8 mouse cellular contexts compared by ENCODE assay signal in the genomic region with DNA sequence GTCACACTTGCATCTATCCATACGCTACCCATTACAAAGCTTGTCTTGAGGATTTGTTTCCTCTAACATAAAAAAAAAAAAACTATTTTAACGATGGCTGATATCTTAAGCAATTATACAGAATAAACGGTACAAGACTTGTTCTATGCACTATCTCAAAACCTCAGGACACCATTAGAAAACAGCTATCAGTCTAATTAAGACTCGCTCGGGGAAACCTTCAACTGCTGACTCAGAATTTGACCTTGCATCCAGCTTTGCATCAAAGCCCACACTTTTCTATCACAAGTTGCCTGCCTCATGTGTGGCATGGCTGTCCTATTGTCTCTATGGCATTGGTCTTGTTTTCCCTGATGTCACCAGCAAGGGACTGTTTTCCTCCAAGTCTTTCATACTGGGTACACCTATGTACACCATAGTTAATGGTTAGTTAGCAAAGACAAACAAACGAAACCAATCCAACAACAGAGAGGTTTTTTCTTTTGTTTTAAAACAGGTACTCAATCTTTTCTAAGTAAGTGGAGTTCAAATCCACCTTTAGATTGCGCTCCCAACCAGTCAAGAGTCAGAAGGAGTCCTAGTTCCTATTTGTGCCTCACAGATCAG. TPM values are rescaled to one million over a fixed set of nuclear protein-coding genes. Genes with fewer than 3 reads are reported as not detected.
A peak's percentile ranks its signal among the peaks of the same experiment; 100 is the strongest.
DNase-seq lines count a peak whose midpoint lies in the region; ATAC-seq lines count a peak whose summit lies in the region.
"Had no signal": no experiment of that assay in that cellular context is flagged by ENCODE, and none has a peak within 500 bp of the region (broad histone marks: within the 10 kb centered on the region; RNA-seq: fewer than 3 reads in every experiment).

No protein-coding gene starts in this region.

- no peaks in the 10 kb centered on the region for H3K27me3 ChIP-seq in megakaryocyte, embryonic 14.5 days (replicated peaks)
- H3K27me3 ChIP-seq in forebrain, embryonic 12.5 days, result no peaks in the 10 kb centered on the region
- no peaks in the 10 kb centered on the region for H3K27me3 ChIP-seq in liver, embryonic 11.5 days (replicated peaks; ENCODE audit: control insufficient read depth, insufficient read depth, low read length)

- peak overlapping the region; percentile 85 for H3K4me2 ChIP-seq in forebrain, embryonic 12.5 days
- peak overlapping the region; percentile 90 for H3K4me2 ChIP-seq in liver, embryonic 11.5 days

- peaks cover 71% of the 10 kb centered on the region for H3K36me3 ChIP-seq in megakaryocyte, embryonic 14.5 days (replicated peaks; ENCODE audit: low read length)
- peaks cover 49% of the 10 kb centered on the region for H3K36me3 ChIP-seq in forebrain, embryonic 12.5 days (replicated peaks)
- peaks cover 24% of the 10 kb centered on the region for H3K36me3 ChIP-seq in liver, embryonic 11.5 days (ENCODE audit: control insufficient read depth, insufficient read depth, low read length)

- DNase-seq in liver, embryonic 11.5 days (ENCODE audit: low spot score), result no peak
- DNase-seq in embryo, embryonic 10.5 days (ENCODE audit: low spot score), result no peak
- DNase-seq in cerebellum, adult 9-11 months, result no peak
- no peak for DNase-seq in frontal cortex, postnatal 10 days (ENCODE audit: low spot score in 2 of 2)
- DNase-seq: kidney, postnatal 4 days had no signal

- H3K4me3 ChIP-seq in megakaryocyte, embryonic 14.5 days (replicated peaks), result peak overlapping the region; percentile 93
- peak overlapping the region; percentile 88 for H3K4me3 ChIP-seq in forebrain, embryonic 12.5 days (replicated peaks)
- peak overlapping the region; percentile 93 for H3K4me3 ChIP-seq in liver, embryonic 11.5 days (ENCODE audit: low read depth, low read length)

- H3K9me3 ChIP-seq in megakaryocyte, embryonic 14.5 days, result no peaks in the 10 kb centered on the region
- no peaks in the 10 kb centered on the region for H3K9me3 ChIP-seq in forebrain, embryonic 12.5 days
- no peaks in the 10 kb centered on the region for H3K9me3 ChIP-seq in liver, embryonic 11.5 days (ENCODE audit: control insufficient read depth, low read length)

- H3K4me1 ChIP-seq in megakaryocyte, embryonic 14.5 days, result peaks cover 72% of the 10 kb centered on the region
- peaks cover 24% of the 10 kb centered on the region for H3K4me1 ChIP-seq in forebrain, embryonic 12.5 days
- H3K4me1 ChIP-seq in liver, embryonic 11.5 days (replicated peaks; ENCODE audit: control insufficient read depth, insufficient read depth, low read length), result peaks cover 17% of the 10 kb centered on the region

- ATAC-seq in megakaryocyte, adult 5-6 weeks (ENCODE audit: poor library complexity, severe bottlenecking), result no peak
- ATAC-seq in forebrain, embryonic 12.5 days (ENCODE audit: low FRiP score), result no peak
- ATAC-seq in liver, embryonic 11.5 days (replicated peaks; ENCODE audit: low FRiP score), result no peak

- peak overlapping the region; percentile 89; the same call in 1 of the 2 replicates for H3K9ac ChIP-seq in forebrain, embryonic 12.5 days
- peak overlapping the region; percentile 92 for H3K9ac ChIP-seq in liver, embryonic 11.5 days (ENCODE audit: low read depth, low read length)

- 88% methylated on average over 7 of the region's 7 CpGs for WGBS in forebrain, embryonic 12.5 days
- WGBS in liver, embryonic 11.5 days, result 59% methylated on average over 7 of the region's 7 CpGs

- H3K27ac ChIP-seq in forebrain, embryonic 12.5 days, result no peak overlapping the region
- H3K27ac ChIP-seq in liver, embryonic 11.5 days (ENCODE audit: low read depth, low read length), result 0 out of 2 replicates have a peak overlapping the region, but pooled peaks have one; percentile 32

RNA-seq across cellular contexts. Expression of gene Bag1, which starts 1.5 kb away (rescaled TPM):
- polyA plus RNA-seq in megakaryocyte, embryonic 14.5 days (2012; ENCODE audit: insufficient read depth, low replicate concordance), result 409 and 1,033 TPM in 2 replicates
- total RNA-seq in megakaryocyte, adult 5-6 weeks (2015), result 98.7 and 125 TPM in 2 replicates
- 276 and 281 TPM in 2 replicates for total RNA-seq in megakaryocyte, adult 5-6 weeks (2017)
- 215 and 229 TPM in 2 replicates for polyA plus RNA-seq in forebrain, embryonic 12.5 days (2016; fragmentation: Nextera tagmentation; extraction: Ambion mirVana)
- polyA plus RNA-seq in liver, embryonic 11.5 days (2014; fragmentation: Nextera tagmentation; extraction: Ambion mirVana), result 219 and 225 TPM in 2 replicates

RNA-seq across cellular contexts. Expression of gene Chmp5, which starts 1.6 kb away (rescaled TPM):
- 6.2 TPM in 1 of 2 replicates, not detected in the other for polyA plus RNA-seq in megakaryocyte, embryonic 14.5 days (2012; ENCODE audit: insufficient read depth, low replicate concordance)
- 94.5 and 109 TPM in 2 replicates for total RNA-seq in megakaryocyte, adult 5-6 weeks (2015)
- 150 and 185 TPM in 2 replicates for total RNA-seq in megakaryocyte, adult 5-6 weeks (2017)
- 143 and 146 TPM in 2 replicates for polyA plus RNA-seq in forebrain, embryonic 12.5 days (2016; fragmentation: Nextera tagmentation; extraction: Ambion mirVana)
- 70.7 and 74.6 TPM in 2 replicates for polyA plus RNA-seq in liver, embryonic 11.5 days (2014; fragmentation: Nextera tagmentation; extraction: Ambion mirVana)

RNA-seq across cellular contexts. Expression of gene Nfx1, which starts 24.1 kb away (rescaled TPM):
- polyA plus RNA-seq in megakaryocyte, embryonic 14.5 days (2012; ENCODE audit: insufficient read depth, low replicate concordance), result 1.2 and 4.1 TPM in 2 replicates
- 26.8 and 29.5 TPM in 2 replicates for total RNA-seq in megakaryocyte, adult 5-6 weeks (2015)
- 41.1 and 46.8 TPM in 2 replicates for total RNA-seq in megakaryocyte, adult 5-6 weeks (2017)
- polyA plus RNA-seq in forebrain, embryonic 12.5 days (2016; fragmentation: Nextera tagmentation; extraction: Ambion mirVana), result 104 and 109 TPM in 2 replicates
- 89.0 and 97.5 TPM in 2 replicates for polyA plus RNA-seq in liver, embryonic 11.5 days (2014; fragmentation: Nextera tagmentation; extraction: Ambion mirVana)

RNA-seq across cellular contexts. Expression of gene Spink4, which starts 26.8 kb away (rescaled TPM):
- polyA plus RNA-seq in megakaryocyte, embryonic 14.5 days (2012; ENCODE audit: insufficient read depth, low replicate concordance), result not detected in 2 replicates
- total RNA-seq in megakaryocyte, adult 5-6 weeks (2015), result not detected in 2 replicates
- not detected in 2 replicates for total RNA-seq in megakaryocyte, adult 5-6 weeks (2017)
- polyA plus RNA-seq in forebrain, embryonic 12.5 days (2016; fragmentation: Nextera tagmentation; extraction: Ambion mirVana), result not detected in 2 replicates
- not detected in 2 replicates for polyA plus RNA-seq in liver, embryonic 11.5 days (2014; fragmentation: Nextera tagmentation; extraction: Ambion mirVana)

Comparison
In these comparisons a context has a peak if more than half of its experiments do, and no peak if none do; other contexts are left out.
1. RNA of gene Nfx1, which starts 24.1 kb away (polyA plus RNA-seq): 104 to 109 TPM in forebrain, embryonic 12.5 days and 89.0 to 97.5 TPM in liver, embryonic 11.5 days; 1.2 to 4.1 TPM in megakaryocyte, embryonic 14.5 days; every median in the first group is over 10 times any median in the second.
2. Peak in every context shown above with its lines, with median percentiles within 50 percentile points of each other: H3K4me3 ChIP-seq.